Mouse (Mus musculus) G1E (cell line): ENCODE data around the gene Golt1b.

Experiments
- CTCF ChIP-seq: IDR thresholded peaks from 2 replicates; pipeline ENCODE4 v1.5.1; 2012; ENCODE audit warnings: low read depth, low read length, inconsistent platforms, mixed read lengths
- GATA1 ChIP-seq: IDR thresholded peaks from 2 replicates; pipeline ENCODE4 v1.6.1; 2012; ENCODE audit warnings: borderline replicate concordance, low read length, inconsistent platforms, mixed read lengths
- GATA2 ChIP-seq: IDR thresholded peaks from 2 replicates; pipeline ENCODE4 v1.6.1; 2012; ENCODE audit warnings: low read depth, low read length, inconsistent platforms, borderline replicate concordance
- POLR2AphosphoS5 ChIP-seq: IDR thresholded peaks from 2 replicates; pipeline ENCODE4 v1.6.1; 2012; ENCODE audit warnings: low read depth, low read length, inconsistent platforms; ENCODE audit not compliant: insufficient replicate concordance
- TAL1 ChIP-seq: conservative IDR thresholded peaks from 2 replicates; pipeline ENCODE4 v1.6.1; 2012; ENCODE audit warnings: low read depth, low read length, inconsistent platforms, mixed read lengths

DNA sequence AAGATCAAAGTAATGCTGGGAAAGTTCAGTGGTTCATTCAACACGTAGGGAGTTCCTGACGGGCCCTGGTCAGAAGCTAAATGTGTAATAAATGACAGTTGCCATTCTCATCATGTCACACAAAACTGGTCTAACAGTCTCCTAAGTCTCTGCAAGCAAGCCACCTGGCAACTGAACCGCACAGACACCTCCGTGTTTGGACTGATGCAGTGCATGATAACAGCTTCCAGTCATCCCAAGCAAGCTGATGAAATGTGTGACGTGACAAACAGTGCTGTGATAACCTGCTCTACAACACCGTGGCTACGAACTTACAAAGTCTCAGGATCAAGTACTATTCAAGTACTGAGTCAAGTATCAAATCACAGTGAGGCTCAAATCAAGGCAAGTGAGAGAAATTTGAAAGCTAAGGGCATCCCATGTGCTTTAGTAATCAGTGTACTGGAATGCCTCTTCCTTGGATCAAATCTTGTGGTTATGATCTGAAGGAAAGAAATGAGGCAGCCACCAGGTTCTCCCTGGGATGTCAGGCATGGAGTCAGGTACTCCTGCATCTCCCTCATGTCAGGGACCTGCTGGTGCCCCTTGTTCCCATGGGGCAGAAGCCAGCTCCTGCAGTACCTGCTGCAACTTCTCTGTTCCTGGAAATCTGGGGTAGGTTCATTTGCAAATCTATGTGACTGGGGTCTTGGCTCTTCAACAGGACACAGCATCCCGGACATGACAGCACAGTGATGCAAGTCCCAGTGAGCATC, 8.3 kb upstream of the Golt1b start:
- TF ChIP-seq CTCF (no peak), POLR2AphosphoS5 (no peak), GATA1 (no peak), GATA2 (no peak), TAL1 (no peak)
